Mouse (Mus musculus) thymus, adult 2 months (tissue): ENCODE measurements around the gene Galnt17.

Experiments
- CTCF ChIP-seq: fragments of 200-500 bp; IDR thresholded peaks from 2 replicates; pipeline ENCODE4 v1.5.1; 2012; ENCODE audit warnings: mild to moderate bottlenecking, control low read depth, low read length, moderate library complexity, borderline replicate concordance; ENCODE audit not compliant: control insufficient read depth, poor library complexity, insufficient read depth; ENCODE audit errors: extremely low read depth
- POLR2A ChIP-seq: fragments of 200-500 bp; IDR thresholded peaks from 2 replicates; pipeline ENCODE4 v1.6.1; 2012; ENCODE audit warnings: mild to moderate bottlenecking, low read length, control low read depth, moderate library complexity; ENCODE audit not compliant: control insufficient read depth, poor library complexity, insufficient read depth; ENCODE audit errors: extremely low read depth

- no peak for TF ChIP-seq POLR2A
- TF ChIP-seq CTCF, result no peak
Observed at GRCm38 (mm10) chr5:131177851-131178250, 130.4 kb downstream of the Galnt17 start.
